Mouse (Mus musculus) erythroblast, embryonic 14.5 days (primary cell): ENCODE measurements around the gene Rasgef1a.

Source experiments
- GATA1 ChIP-seq: IDR thresholded peaks from 2 replicates; pipeline ENCODE4 v1.6.1; 2012; ENCODE audit warnings: low read length, inconsistent platforms, mixed read lengths
- TAL1 ChIP-seq: IDR thresholded peaks from 3 replicates; pipeline ENCODE4 v1.6.1; 2012; ENCODE audit warnings: low read length, inconsistent platforms, mixed read lengths

DNA sequence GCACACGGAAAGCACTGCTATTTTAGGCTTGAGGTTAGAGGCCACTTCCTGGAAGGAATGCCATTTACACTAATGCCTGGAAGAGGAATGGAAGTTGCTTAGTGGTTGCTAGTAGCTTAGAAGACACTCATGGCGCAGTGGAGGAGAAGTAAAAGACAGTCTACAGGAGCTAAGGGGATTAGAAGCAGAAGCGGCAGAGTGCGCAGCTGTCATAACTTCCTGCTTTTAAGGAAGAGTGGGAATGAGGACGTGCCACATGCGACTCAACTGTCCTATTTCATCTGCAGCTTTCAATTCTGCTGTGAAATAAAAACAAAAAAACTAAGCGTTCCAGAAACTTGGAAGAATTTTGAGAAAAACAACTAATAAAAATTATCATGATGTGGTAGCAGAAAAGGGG lies 116.0 kb downstream of the Rasgef1a start:
- TF ChIP-seq GATA1 = no peak
- TF ChIP-seq TAL1 = no peak
